Mouse (Mus musculus) lung, adult 2 months (tissue): ENCODE measurements at regions not wholly inside any gene's neighbourhood (a gene's known extent, or its start where the extent isn't known, plus 50 kb on each side); places are given as distances from the start of the nearest gene placed in this dataset.

Experiments used
- DNase-seq: peaks from one replicate; pipeline ENCODE4 v3.0.0; 2022
- H3K4me1 ChIP-seq: fragments of 200-500 bp; 2 replicates; pipeline ENCODE4 v1.6.1; 2011; ENCODE audit warnings: low read length; ENCODE audit not compliant: control insufficient read depth, insufficient read depth
- H3K4me3 ChIP-seq: fragments of 200-500 bp; replicated peaks from 2 replicates; pipeline ENCODE3; 2011; ENCODE audit warnings: low read depth, mild to moderate bottlenecking, control low read depth, low read length; ENCODE audit errors: extremely low read depth
- CTCF ChIP-seq: fragments of 200-500 bp; IDR thresholded peaks from 2 replicates; pipeline ENCODE4 v1.5.1; 2011; ENCODE audit warnings: mild to moderate bottlenecking, low read length, control low read depth; ENCODE audit not compliant: insufficient read depth
- POLR2A ChIP-seq: fragments of 200-500 bp; IDR thresholded peaks from 2 replicates; pipeline ENCODE4 v1.6.1; 2011; ENCODE audit warnings: low read depth, mild to moderate bottlenecking, control low read depth, low read length, borderline replicate concordance; ENCODE audit errors: extremely low read depth
- WGBS: fragments of 180-500 bp; shearing (Covaris S2); methylation state at CpG from one replicate; pipeline ENCODE4 v1.1.7; 2018; 5-methylcytosine and 5-hydroxymethylcytosine counted together

DNA sequence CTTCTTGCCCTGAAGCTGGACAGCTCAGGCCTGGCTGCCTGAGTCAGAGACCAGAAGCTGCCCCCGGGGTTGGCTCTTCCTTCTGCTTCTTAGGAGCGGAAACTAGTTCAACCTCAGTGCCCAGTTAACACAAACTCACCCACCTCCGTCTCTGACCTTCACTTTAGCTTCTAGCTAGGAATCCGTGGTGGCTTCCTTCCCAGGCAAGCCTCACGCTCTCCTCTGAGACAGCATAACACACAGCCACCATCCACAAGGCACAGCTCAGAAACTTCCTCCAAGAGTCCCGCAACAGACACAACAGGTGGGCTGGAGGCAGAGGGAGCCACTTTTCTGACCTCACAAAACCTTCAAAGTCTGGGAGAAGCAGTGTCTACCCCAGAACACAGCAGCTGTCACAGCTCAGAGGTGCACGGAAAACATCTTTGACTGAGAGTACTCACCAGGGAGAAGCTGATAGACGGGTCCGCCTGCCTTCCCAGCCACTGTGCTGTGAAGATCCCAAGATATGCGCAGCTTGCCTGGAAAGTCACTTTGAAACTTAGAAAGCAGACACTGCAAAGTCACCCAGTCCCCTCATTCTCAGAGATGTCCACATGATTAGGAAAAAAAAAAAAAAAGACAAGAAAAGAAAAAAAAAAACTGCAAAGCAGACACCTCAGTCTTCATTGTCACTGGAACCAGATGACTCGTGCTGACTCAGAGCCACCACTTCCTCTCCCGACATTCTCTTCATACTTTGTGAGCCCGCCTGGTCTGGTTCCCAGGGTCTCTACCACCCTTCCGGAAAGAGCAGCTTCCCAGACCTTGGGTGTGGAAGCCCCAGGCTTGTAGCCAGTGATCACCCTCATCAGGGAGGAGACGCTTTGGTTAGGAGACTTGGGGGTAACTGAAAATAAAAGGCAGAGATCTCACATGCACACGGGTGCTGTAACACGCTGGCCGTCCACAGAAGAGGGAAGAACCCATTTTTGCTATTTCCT lies 162.1 kb upstream of the Spdye4c start:
- Histone ChIP-seq H3K4me3 (peak overlapping the region; percentile 59), H3K4me1 (peaks cover 17% of the 10 kb centered on the region)
- DNase-seq: peak; percentile 44
- TF ChIP-seq CTCF: no peak
- TF ChIP-seq POLR2A: no peak
- 11% methylated on average over 18 of the region's 18 CpGs for WGBS

GRCm38 (mm10) chr2:128429786-128430185 lies 161.2 kb upstream of the Spdye4c start:
- peak overlapping the region; percentile 37 for H3K4me3 ChIP-seq
- TF ChIP-seq CTCF (no peak), POLR2A (no peak)

DNA sequence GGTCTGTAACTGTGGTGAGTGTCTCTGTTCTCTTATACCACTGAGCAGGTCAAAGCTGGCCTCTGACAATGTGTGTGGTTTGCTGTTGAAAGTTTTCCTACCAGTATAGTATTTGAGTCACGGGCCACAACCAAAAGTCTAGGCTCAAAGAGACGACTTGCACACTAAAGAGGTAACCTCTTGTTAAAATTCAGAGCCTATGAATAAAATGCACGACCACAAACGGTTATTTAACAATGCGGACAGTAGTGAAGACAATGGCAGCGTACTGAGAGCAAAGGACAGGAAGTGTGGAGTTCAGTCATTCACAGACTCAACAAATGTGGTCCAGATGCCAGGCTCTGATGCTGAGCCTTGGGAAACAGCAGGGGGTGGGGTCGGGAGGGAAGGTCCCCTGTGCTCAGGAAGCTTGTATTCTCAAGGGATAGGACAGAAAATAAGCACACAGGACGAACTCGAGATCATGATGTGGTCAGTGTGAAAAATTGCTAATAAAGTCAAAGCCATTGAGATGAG lies 160.2 kb upstream of the Spdye4c start:
- TF ChIP-seq CTCF (no peak), POLR2A (no peak)
- Histone ChIP-seq H3K4me1 (peaks cover 17% of the 10 kb centered on the region), H3K4me3 (no peak overlapping the region)
- WGBS: 42% methylated on average over 9 of the region's 9 CpGs
- DNase-seq: no peak

More at GRCm38 (mm10) chr2:128429786-128430185, 161.2 kb upstream of the Spdye4c start:
- H3K4me1 ChIP-seq: peaks cover 17% of the 10 kb centered on the region
- 13% methylated on average over 7 of the region's 7 CpGs for WGBS
- no peak for DNase-seq

- peaks cover 11% of the 10 kb centered on the region for H3K4me1 ChIP-seq
- TF ChIP-seq POLR2A (no peak), CTCF (no peak)
- peak; percentile 28 for DNase-seq
- no peak overlapping the region for H3K4me3 ChIP-seq
- WGBS: 46% methylated on average over 4 of the region's 4 CpGs
These were observed 159.3 kb upstream of the Spdye4c start for GRCm38 (mm10) chr2:128431751-128432150.

DNA sequence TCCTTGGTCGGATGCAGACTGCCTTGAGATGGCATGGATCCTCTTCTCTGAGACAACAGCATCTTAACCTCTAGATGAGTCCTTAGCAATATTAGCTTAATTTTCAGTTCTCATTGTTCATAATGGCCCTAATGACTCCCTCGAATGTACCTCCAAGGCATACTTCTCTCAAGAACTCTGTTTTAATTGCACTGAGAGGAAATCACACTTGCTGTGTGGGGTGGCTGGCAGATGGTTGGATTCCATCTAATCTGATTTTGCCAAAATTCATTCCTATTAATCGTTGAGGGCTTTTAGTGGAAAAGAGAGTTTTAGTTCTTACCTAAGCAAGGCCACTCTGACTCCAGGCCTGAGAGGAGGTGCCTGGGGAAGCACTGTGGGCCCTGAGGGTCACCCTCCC lies 158.3 kb upstream of the Spdye4c start:
- WGBS: 89% methylated on average over 3 of the region's 3 CpGs
- DNase-seq: no peak
- Histone ChIP-seq H3K4me3 (no peak overlapping the region), H3K4me1 (peaks cover 8% of the 10 kb centered on the region)
- TF ChIP-seq CTCF (no peak), POLR2A (no peak)

DNA sequence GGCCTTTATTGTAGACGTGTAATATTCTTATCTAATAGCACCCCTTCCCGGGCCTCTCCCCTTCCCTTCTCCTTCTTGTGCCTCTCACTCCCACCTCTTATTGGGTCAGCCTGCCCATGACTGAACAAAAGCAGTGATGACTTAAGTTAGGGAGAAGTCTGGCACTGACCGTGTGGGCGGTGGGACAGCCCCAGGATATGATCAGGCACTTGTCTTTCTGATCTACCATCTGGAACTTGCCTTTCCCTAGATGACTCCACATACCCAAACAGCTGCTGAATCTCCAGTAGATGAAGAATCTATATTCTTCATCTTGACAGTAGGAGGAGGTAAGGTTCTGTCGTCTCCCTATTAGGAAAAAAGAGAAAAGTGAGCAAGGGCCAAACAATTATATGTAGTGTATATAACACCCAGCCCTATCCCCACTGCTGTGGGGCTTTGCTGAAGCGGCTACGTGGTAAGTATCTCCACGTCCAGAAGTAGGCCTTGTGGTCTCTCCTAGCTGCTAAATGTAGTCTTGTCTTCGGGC lies 157.4 kb upstream of the Spdye4c start:
- DNase-seq: no peak
- no peak for TF ChIP-seq CTCF
- TF ChIP-seq POLR2A: no peak
- H3K4me3 ChIP-seq: no peak overlapping the region
- peaks cover 15% of the 10 kb centered on the region for H3K4me1 ChIP-seq
- 92% methylated on average over 9 of the region's 9 CpGs for WGBS

- Histone ChIP-seq H3K4me3 (no peak overlapping the region), H3K4me1 (peaks cover 11% of the 10 kb centered on the region)
- 72% methylated on average over 11 of the region's 11 CpGs for WGBS
- DNase-seq: no peak
- TF ChIP-seq POLR2A (no peak), CTCF (no peak)
These were observed 156.6 kb upstream of the Spdye4c start for GRCm38 (mm10) chr2:128434200-128434977.

DNA sequence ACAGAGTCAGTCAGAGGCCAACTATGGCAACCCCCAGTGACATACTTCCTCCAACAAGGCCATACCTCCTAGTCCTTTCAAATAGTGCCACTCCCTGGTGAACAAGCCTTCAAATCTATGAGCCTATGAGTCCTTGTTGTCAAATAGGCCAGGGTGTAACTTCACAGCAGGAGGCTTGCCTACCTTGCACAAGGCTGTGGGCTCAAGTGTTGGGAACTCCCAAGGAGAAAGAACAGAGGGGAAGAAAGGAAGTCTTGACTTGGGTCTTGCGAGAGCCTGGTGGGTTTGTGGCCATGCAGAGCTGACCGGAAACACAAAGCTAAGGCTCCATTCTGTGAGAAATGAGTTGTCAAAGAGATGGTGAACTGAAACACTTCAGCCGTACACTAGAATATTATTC lies 154.6 kb upstream of the Spdye4c start:
- peaks cover 11% of the 10 kb centered on the region for H3K4me1 ChIP-seq
- TF ChIP-seq POLR2A (no peak), CTCF (no peak)
- WGBS: 98% methylated on average over 3 of the region's 3 CpGs
- no peak for DNase-seq
- no peak overlapping the region for H3K4me3 ChIP-seq

DNA sequence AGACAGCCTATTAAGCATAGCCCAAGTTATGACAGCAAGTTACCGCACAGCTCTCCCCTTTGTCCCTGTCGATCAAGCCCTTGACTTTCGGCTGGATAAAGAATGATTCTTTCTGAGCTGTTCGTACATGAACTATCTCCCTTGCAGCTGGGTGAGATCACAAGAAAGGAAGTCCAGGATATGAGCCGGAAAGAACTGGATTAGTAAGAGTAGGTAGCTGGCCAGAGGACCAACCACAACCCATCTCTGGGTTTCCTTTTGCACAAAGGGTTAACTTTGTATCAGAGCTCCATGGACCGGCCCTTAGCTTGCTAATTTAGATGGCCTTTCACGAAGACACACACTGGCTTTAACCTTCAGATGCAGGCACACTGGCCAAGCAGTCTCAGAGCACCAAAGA lies 153.3 kb upstream of the Spdye4c start:
- DNase-seq: no peak
- TF ChIP-seq POLR2A (no peak), CTCF (no peak)
- peaks cover 9% of the 10 kb centered on the region for H3K4me1 ChIP-seq
- 29% methylated on average over 7 of the region's 7 CpGs for WGBS
- no peak overlapping the region for H3K4me3 ChIP-seq
